Mouse (Mus musculus): ENCODE results near the gene Ass1.

The Ass1 gene

GRCm38 (mm10) chr2:31458989-31459936, 10.7 kb upstream of the Ass1 start:
- DNase-seq (ENCODE audit: low spot score) = no peak

- no peak for DNase-seq (ENCODE audit: low spot score)
Measured at GRCm38 (mm10) chr2:31460025-31460571, 9.9 kb upstream of the Ass1 start.

DNA sequence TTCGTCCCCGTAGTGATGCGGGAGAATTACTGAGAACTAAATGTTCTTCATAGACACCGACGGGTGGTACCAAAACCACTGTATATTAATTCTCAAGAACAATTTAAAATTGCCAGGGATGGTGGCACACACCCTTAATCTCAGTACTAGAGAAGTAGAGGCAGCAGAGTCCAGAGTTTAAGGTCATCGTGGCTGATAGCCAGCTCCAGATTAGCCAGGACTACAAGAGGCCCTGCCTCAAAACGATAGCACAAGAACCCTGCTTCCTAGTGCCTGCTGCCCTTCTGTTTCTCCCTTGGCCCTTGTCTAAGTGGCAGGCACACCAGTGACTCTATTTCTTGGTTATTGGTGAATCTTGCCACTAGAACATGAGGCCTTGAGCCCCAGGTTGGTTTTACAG, 9.1 kb upstream of the Ass1 start:
- no peak for DNase-seq (ENCODE audit: low spot score)

DNA sequence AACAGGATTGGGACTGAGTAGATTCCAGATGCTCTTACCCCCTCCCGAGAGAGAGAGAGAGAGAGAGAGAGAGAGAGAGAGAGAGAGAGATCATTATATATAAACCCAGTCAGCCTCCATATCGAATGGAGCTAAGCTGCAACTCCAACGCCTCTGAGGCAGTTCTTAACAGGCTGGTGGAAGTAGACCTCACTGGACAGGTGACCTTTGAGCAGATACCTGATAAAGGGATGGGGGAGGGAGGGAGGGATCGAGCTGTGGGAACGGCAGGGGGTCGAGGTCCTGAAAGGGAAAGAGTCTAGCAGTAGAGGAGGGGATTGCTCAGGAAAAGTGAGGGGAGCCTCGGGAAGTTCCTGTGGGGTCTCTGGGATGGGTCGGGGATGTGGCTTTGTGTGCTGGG, 8.0 kb upstream of the Ass1 start:
- DNase-seq (ENCODE audit: low spot score) = no peak

DNA sequence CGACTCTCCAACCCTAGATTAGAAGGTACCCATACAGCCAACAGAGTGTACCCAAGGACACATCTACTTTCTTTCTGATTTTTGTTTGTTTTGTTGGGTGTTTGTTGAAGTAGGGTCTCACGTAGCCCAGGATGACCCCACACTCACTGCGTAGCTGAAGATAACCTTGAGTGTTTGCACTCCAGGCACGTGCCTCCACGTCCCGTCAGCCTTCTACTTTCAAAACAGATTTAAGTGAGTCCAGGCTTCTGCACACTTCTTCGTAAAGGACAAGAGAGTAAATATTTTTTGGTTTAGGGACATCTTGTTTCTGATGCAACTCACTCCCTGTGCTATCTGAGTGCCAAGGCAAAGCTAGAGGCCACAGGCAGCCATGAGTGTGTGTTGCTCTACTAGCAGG, 6.8 kb upstream of the Ass1 start:
- no peak for DNase-seq (ENCODE audit: low spot score)

DNA sequence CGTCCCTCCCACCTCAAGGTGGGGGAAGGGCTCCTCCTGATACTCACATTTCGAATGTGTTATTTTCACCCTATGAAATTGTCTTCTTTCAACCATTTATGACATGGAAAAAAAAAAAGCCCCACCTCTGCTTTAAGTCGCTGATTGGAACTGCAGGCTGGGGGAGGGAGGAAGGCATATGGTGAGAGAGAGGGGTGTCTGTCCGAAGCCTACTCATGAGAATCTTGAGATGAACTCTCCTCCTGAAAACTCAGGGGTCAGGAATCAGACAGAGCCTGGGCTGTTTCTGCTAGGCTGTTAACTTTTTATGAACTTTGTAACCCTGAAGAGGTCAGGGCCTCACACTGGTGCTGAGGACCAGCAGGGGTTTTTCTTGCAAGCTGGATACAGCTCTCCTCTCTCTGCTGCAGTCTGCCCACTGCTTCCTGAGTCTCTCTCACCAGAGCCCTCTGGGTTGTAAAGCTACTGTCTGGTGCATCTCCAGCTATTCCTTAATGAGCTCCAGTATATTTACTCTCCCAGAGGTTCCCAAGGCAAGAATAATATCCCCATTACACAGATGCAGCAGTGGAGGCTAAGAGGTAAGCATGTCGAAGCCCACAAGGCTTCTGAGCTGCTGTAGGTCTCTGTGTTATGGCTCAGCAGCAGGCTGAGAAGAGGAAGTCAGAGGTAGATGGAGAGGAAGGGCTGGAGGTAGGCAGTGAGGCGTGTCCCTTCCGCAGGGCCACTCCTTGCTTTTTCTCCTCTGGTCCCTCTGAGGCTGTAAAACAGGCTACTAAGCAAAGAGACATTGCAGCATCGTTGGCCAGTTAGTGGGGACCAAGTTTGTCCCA, 6.1 kb upstream of the Ass1 start:
- DNase-seq (ENCODE audit: low spot score) = no peak

GRCm38 (mm10) chr2:31464529-31464910, 5.5 kb upstream of the Ass1 start:
- no peak for DNase-seq (ENCODE audit: low spot score)

GRCm38 (mm10) chr2:31467457-31467856, 2.5 kb upstream of the Ass1 start:
- no peak for DNase-seq (ENCODE audit: low spot score)

DNA sequence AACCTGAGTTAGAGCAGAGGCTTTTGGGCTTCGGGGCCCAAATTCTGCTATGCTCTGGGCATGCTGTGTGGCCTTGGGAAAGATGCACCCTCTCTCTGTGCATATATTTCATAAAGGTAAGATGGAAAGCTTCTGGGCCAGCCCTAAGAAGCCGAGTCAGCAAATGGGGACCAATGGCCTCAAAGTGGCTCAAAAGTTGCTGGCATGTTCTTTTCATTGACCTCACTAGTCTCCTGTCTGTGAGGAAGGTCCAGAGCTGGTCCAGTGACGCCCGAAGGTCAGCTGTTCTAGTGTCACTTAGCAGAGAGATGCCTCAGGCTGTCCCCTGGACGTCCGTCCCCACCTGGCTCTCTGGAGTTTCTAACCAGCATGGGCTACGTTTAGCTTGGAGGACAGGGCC, 1.1 kb upstream of the Ass1 start:
- DNase-seq (ENCODE audit: low spot score) = no peak

GRCm38 (mm10) chr2:31469480-31469879, 527 bp upstream of the Ass1 start:
- no peak for DNase-seq (ENCODE audit: low spot score)

DNA sequence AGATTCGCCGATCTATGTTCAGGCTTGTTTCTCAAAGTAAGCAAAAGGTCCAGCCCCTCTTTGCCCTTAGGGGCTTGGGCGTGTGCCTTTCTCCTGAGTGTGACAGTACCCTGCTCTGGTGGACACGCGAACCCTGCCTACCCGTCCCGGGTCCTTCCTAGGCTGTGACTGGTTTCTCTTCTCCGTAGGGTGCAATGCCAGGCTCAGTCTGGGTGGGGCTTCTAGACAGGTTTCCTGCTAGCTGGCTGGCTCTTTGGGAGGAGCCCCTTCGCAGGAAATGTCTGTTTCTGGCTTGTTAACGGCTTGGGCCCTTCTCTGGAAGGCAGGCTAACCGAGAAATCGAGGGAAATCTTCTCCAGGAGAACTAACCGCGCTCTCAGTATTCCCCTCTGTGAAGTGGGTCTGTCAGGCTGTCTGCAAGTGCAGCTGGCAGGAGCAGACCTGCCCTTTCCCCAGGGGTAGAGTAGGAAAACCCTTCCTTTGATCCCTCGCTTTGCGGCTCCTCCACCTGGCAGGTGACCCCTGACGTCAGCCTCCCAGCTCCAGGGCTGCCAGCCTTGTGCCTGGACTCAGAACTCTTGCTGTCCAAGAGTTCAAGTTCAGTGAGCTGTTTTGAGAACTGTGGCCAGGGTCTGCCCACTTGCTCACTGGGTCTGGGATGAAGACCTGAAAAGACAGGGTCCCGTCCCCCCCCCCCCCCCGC, 827 bp downstream of the Ass1 start:
- DNase-seq (ENCODE audit: low spot score) = no peak

DNA sequence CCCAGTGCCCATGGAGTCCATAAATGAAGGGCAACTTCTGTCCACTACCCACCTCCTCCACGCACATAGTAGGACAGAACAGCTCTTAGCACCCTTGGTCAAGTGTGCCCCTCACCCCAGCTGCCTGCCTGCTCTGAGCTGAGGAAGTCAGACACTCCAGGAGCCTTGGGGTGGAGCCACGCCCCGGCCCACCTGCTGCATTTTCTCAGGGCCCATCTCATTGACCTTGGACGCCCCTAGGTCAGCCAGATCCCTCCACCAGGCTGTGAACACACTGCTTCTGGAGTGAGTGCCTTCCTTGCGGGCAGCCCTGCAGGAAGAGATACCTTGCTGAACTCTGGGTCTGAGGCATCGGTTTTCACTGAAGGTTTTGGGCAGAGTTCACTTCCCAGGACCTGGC, 1.6 kb downstream of the Ass1 start:
- no peak for DNase-seq (ENCODE audit: low spot score)

DNA sequence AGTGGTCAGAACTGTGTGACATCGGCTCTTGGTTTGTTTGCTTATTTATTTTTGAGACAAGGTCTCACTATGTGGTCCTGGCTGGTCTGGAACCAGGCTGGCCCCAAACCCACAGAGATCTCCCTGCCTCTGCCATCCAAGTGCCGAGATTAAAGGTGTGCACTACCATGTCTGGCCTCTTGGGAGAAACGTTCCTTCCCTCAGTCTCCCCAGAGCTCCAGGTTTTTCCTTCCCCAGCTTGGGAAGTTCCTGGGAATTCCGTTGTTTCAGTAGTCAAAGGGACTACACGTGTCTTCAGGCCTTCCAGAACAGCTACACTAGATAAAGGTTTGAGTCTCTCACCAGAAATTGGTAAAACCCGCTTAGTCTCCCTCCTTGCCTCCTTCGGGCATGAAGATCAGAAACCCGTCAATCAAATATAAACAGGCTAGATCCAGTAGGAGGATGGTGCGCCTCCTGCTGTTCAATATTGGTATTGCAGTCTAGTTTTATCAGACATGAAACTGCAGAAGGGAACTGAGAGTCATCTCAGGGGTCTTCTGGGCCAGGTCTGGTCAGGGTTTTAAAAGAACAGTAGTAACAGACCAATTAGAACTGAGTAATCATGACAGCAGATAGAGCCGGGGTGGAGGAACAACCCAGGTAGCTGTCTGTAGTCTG, 2.5 kb downstream of the Ass1 start:
- peak; percentile 66 for DNase-seq (ENCODE audit: low spot score)

DNA sequence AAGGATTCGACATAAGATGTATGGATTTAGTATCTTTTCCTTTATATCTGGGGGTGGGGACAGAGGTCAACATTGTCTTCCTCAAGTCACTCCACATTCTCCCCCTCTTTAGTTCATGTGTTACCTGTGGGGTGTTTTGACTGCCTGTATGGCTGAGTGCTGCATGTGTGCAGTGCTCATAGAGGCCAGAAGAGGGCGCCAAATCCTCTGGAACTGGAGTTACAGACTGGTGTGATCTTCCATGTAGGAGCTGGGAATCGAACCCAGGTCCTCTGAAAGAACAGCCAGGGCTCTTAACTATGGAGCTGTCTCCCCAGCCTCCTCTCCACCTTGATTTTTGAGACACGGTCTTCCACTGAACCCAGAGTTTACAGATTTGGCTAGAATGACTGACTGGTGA, 3.9 kb downstream of the Ass1 start:
- no peak for DNase-seq (ENCODE audit: low spot score)

DNA sequence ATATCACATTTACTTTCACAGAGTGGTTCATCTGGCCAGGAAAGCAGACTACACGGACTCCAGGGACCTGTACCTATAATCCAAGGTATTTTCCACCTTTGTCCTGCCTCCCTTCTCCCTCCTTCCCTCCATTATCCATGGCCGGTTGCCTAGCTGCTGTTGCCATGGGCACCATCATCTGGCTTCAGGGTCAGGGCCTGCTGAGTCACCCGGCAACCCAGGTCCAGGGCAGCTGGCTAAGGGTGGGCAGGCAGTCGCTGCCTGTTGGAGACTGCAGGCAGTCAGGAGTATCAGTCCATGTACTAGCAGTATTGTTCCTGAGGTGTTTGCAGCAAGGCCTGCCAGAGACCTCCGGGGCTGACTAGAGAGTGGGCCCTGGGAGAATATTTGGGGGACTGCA, 4.7 kb downstream of the Ass1 start:
- DNase-seq (ENCODE audit: low spot score) = no peak

GRCm38 (mm10) chr2:31476107-31476820, 6.3 kb downstream of the Ass1 start:
- no peak for DNase-seq (ENCODE audit: low spot score)

DNA sequence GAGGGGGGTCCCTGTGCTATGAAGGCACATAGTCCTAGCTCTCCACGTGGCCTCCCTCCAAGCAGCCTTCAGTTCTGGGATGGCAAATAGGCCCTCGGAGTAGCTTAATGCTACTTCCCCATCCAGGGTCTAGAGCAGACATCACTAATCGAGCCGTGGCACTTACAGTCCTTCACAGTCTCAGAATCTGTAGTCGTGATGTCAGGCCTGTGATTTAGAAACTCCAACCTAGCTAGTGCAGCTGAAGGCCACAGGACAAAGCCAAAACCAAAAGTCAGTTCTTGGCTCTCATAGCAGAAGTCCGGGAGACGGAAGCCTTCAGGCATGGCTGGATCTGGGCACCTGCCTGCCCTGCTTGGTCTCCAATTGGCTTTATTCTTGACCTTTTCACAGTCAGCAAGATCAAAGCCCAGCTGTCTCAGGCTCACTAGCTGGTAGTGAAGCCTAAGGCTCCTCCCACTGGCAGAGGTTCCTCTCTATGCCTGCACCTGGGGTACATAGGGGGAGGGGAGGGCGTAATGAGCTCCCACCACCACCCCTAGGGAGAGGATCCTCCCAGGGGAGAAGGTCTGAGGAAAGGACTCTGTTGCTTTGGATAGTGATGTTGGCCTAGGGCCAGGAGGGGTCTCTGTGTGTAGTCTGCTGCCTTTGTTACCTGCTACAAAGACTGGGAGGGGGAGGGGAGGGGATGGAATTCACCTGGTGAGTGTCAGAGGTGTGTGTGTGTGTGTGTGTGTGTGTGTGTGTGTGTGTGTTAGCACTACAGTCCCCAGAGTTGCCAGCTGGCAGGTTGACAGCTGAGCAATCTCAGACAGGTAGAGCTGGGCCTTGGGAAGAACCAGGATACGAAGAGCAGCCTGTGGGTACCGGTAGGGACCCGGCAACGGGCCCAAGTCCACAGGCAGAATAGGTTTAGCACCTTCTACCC, 7.5 kb downstream of the Ass1 start:
- no peak for DNase-seq (ENCODE audit: low spot score)

DNA sequence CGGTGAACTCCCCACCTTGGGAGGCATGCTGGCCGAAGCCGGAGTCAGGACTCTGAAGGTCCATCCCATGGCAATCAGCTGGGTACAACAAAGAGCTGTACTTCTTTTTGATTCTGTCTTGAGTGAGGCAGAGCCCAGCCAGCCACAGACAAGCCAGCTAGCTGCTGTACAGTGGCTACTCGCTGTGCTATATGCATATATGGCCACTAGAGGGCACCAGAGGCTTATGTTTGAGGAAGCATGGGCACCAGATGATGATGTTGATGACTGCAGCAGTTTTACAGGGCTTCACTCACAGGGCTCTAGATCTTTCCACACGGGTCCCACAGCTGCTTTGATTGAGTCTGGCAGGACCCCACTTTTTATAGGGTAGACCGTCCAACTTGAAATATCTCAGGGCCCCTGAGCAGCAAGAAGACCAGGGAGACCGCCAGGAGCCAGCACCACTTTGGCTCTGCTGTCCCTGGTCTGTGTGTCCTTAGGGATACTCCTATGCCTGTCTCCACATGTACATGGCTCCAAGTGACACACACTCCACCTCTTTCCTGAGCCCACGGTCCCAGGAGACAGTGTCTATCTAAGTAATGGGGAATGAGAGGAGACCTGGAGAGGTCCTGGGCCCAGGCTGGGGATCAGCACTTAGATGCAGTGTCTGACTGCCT, 13.0 kb downstream of the Ass1 start:
- peak; percentile 77 for DNase-seq (ENCODE audit: low spot score)

DNA sequence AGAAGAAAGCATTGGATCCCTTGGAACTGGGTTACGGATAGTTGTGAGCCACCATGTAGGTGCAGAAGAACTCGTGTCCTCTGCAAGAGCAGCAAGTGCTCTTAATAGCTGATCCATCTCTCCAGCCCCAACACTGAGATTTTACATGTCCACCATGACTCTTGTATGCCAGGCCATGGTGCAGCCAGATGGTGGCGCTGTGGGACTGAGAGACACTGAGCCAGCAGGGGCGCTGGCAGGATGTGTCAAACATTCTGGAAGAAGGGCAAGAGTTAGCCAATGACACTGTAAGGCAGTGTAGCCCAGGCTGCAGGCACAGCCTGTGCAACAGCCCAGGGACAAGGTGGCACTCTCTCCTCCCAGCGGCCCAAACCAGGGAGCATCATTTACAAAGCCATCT, 14.2 kb downstream of the Ass1 start:
- peak; percentile 47 for DNase-seq (ENCODE audit: low spot score)
